Mouse (Mus musculus) T-helper 2 cell (primary cell): ENCODE data around the gene Dnah2.
"Not testable (repeated sequence)": the region's sequence is repeated elsewhere in the genome, so short reads cannot be mapped to it uniquely, and the experiment has no call there.

ENCODE experiments used
- in situ Hi-C: fragments of 300-600 bp; cut with MboI, MseI; formaldehyde crosslinking; loops from one replicate; pipeline ENCODE4 v1.15.1; 2025; ENCODE audit warnings: high pct_unique_total_duplicates

The Dnah2 gene

GRCm38 (mm10) chr11:69530755-69531154 lies 18.2 kb downstream of the Dnah2 start:
- in situ Hi-C loops = not testable (repeated sequence)

GRCm38 (mm10) chr11:69530281-69530680 lies 18.6 kb downstream of the Dnah2 start:
- in situ Hi-C loops = not testable (repeated sequence)

GRCm38 (mm10) chr11:69528031-69528390 lies 20.9 kb downstream of the Dnah2 start:
- in situ Hi-C loops = no loop called here

- in situ Hi-C loops = no loop called here
Measured at GRCm38 (mm10) chr11:69527098-69528030, 21.5 kb downstream of the Dnah2 start.

- in situ Hi-C loops = no loop called here
Measured at GRCm38 (mm10) chr11:69526631-69527030, 22.3 kb downstream of the Dnah2 start.

GRCm38 (mm10) chr11:69525661-69526060 lies 23.2 kb downstream of the Dnah2 start:
- in situ Hi-C loops = no loop called here

- in situ Hi-C loops = loop anchor here (25.0 kb wide), 1 partner anchor 261 kb away; no protein-coding TSS in a partner anchor
Measured at GRCm38 (mm10) chr11:69523651-69524050, 25.3 kb downstream of the Dnah2 start.

GRCm38 (mm10) chr11:69521526-69522149 lies 27.3 kb downstream of the Dnah2 start:
- in situ Hi-C loops = loop anchor here (25.0 kb wide), 1 partner anchor 259 kb away; no protein-coding TSS in a partner anchor

GRCm38 (mm10) chr11:69519976-69520375 lies 28.9 kb downstream of the Dnah2 start:
- in situ Hi-C loops = loop anchor here (25.0 kb wide), 1 partner anchor 258 kb away; no protein-coding TSS in a partner anchor

- in situ Hi-C loops = loop anchor here (25.0 kb wide), 1 partner anchor 254 kb away; no protein-coding TSS in a partner anchor
Measured at GRCm38 (mm10) chr11:69516661-69517060, 32.2 kb downstream of the Dnah2 start.

GRCm38 (mm10) chr11:69516151-69516640 lies 32.7 kb downstream of the Dnah2 start:
- in situ Hi-C loops = loop anchor here (25.0 kb wide), 1 partner anchor 254 kb away; no protein-coding TSS in a partner anchor

- in situ Hi-C loops = loop anchor here (25.0 kb wide), 1 partner anchor 252 kb away; no protein-coding TSS in a partner anchor
Measured at GRCm38 (mm10) chr11:69513840-69514239, 35.1 kb downstream of the Dnah2 start.

GRCm38 (mm10) chr11:69510796-69511496 lies 38.0 kb downstream of the Dnah2 start:
- in situ Hi-C loops = loop anchor here (25.0 kb wide), 1 partner anchor 249 kb away; no protein-coding TSS in a partner anchor

GRCm38 (mm10) chr11:69503863-69504280 lies 45.0 kb downstream of the Dnah2 start:
- in situ Hi-C loops = loop anchor here (25.0 kb wide), 1 partner anchor 242 kb away; no protein-coding TSS in a partner anchor

- in situ Hi-C loops = loop anchor here (25.0 kb wide), 1 partner anchor 239 kb away; no protein-coding TSS in a partner anchor
Measured at GRCm38 (mm10) chr11:69501555-69501954, 47.4 kb downstream of the Dnah2 start.

GRCm38 (mm10) chr11:69499140-69499539 lies 49.8 kb downstream of the Dnah2 start:
- in situ Hi-C loops = no loop called here

GRCm38 (mm10) chr11:69491711-69492110 lies 57.2 kb downstream of the Dnah2 start:
- in situ Hi-C loops = no loop called here

GRCm38 (mm10) chr11:69490898-69491297 lies 58.0 kb downstream of the Dnah2 start:
- in situ Hi-C loops = no loop called here

- in situ Hi-C loops = no loop called here
Measured at GRCm38 (mm10) chr11:69487474-69487873, 61.4 kb downstream of the Dnah2 start.

GRCm38 (mm10) chr11:69477645-69478044 lies 71.3 kb downstream of the Dnah2 start:
- in situ Hi-C loops = no loop called here

- in situ Hi-C loops = no loop called here
Measured at GRCm38 (mm10) chr11:69476802-69477201, 72.1 kb downstream of the Dnah2 start.
